Mouse (Mus musculus) limb, embryonic 12.5 days (tissue): ENCODE data around the gene Stam2. TPM values are rescaled to one million over a fixed set of nuclear protein-coding genes. Genes with fewer than 3 reads are reported as not detected.

ENCODE experiments used
- ATAC-seq: fragments of 200-750 bp; cut with Nextera tagmentation; 2 replicates; pipeline ENCODE4 v1.8.0; 2017; ENCODE audit warnings: low read depth, moderate TSS enrichment; ENCODE audit not compliant: insufficient number of reproducible peaks, insufficient read depth, low FRiP score, low TSS enrichment
- H3K27ac ChIP-seq: fragments of 300-500 bp; sonication (generic); 2 replicates; pipeline ENCODE4 v1.5.1; 2016; ENCODE audit warnings: mild to moderate bottlenecking, moderate library complexity
- H3K27me3 ChIP-seq: fragments of 300-500 bp; sonication (generic); 2 replicates; pipeline ENCODE4 v1.6.1; 2016; ENCODE audit warnings: mild to moderate bottlenecking, moderate library complexity
- H3K36me3 ChIP-seq: fragments of 300-500 bp; sonication (generic); 2 replicates; pipeline ENCODE4 v1.6.1; 2016; ENCODE audit warnings: mild to moderate bottlenecking, moderate library complexity
- H3K4me1 ChIP-seq: fragments of 300-500 bp; sonication (generic); replicated peaks from 2 replicates; pipeline ENCODE4 v1.6.1; 2016
- H3K4me2 ChIP-seq: fragments of 300-500 bp; sonication (generic); 2 replicates; pipeline ENCODE4 v1.6.1; 2016; ENCODE audit warnings: mild to moderate bottlenecking, moderate library complexity
- H3K4me3 ChIP-seq: fragments of 300-500 bp; sonication (generic); replicated peaks from 2 replicates; pipeline ENCODE4 v1.5.1; 2016; ENCODE audit warnings: mild to moderate bottlenecking
- H3K9ac ChIP-seq: fragments of 300-500 bp; sonication (generic); replicated peaks from 2 replicates; pipeline ENCODE4 v1.6.1; 2016; ENCODE audit warnings: mild to moderate bottlenecking, moderate library complexity
- H3K9me3 ChIP-seq: fragments of 300-500 bp; sonication (generic); 2 replicates; pipeline ENCODE4 v1.6.1; 2016; ENCODE audit warnings: mild to moderate bottlenecking, moderate library complexity
- WGBS: fragments of 180-500 bp; shearing (Covaris S2); methylation state at CpG from one replicate; pipeline ENCODE4 v1.1.7; 2016; 5-methylcytosine and 5-hydroxymethylcytosine counted together
- polyA plus RNA-seq: library from polyadenylated mRNA; unstranded; fragments of >200 nt; fragmentation: Nextera tagmentation; extraction: Ambion mirVana; gene quantifications from 2 replicates; pipeline ENCODE4 v1.2.1, GENCODE M21; 2016

The Stam2 gene
- polyA plus RNA-seq, 1 experiment from 2014 or later = 29.6 TPM

DNA sequence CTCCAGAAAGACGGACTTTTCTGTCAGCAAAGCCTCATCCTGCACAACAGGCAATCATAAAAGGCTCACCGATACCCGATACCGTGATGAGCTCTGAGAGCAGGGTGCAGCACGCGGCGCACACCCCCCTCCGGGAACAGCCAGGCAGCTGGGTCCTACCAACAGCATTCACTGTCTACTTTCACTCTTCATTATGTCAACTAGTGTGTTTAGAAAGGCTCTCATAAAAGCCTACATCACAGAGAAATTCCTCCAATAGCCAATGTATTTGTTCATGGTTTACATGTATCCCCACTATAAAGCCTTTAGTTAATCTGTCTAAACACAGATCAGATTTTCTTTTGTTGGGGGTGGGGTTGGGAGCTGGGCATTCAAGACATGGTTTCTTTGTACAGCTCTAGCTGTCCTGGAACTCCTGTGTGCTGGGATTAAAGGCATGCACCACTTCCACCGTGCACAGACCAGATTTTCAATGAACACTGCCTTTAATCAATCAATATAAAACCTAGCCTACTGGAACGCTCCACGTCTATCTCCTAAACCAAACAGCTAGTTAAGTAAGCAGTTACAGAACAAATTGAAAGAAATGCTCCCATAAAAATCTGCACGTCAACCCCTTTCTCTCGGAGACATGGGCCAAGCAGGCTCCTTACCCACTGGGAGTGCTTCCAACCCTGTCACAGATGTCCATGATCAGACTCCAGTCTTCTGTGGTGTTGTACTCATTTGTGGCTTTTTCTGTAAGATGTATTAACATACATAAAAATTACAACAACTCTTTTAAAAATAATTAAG lies 21.7 kb downstream of the Stam2 start:
- 43% methylated on average over 13 of the region's 13 CpGs for WGBS
- H3K27ac ChIP-seq = no peak overlapping the region
- no peak overlapping the region for H3K4me3 ChIP-seq
- no peak for ATAC-seq
- H3K9me3 ChIP-seq = no peaks in the 10 kb centered on the region
- no peak overlapping the region for H3K4me2 ChIP-seq
- peaks cover 12% of the 10 kb centered on the region; the same call in 1 of the 2 replicates for H3K36me3 ChIP-seq
- H3K9ac ChIP-seq = no peak overlapping the region
- 0 out of 2 replicates have a peak, but pooled peaks cover 7% of the 10 kb centered on the region for H3K4me1 ChIP-seq
- H3K27me3 ChIP-seq = no peaks in the 10 kb centered on the region

DNA sequence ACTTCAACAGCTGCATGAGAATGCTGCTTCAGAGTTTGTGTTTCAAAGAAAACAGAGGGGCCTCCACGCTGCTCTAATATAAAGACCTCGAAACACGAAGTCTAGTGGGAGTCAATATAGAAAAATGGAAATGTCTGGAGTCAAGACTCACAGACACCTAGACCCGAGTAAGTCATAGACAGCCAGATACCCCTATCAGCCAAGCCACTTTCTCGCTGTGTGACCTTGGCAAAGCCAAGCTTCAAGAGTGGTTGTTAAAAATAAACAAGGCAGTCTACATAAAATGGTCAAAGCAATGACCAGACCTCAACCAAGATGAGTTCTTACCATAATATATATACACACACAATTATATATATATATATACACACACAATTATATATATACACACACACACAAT lies 25.0 kb downstream of the Stam2 start:
- no peaks in the 10 kb centered on the region for H3K9me3 ChIP-seq
- H3K4me3 ChIP-seq = no peak overlapping the region
- H3K4me2 ChIP-seq = no peak overlapping the region
- no peak overlapping the region for H3K9ac ChIP-seq
- no peak overlapping the region for H3K27ac ChIP-seq
- no peaks in the 10 kb centered on the region for H3K27me3 ChIP-seq
- ATAC-seq = no peak
- H3K36me3 ChIP-seq = peaks cover 38% of the 10 kb centered on the region
- H3K4me1 ChIP-seq = 0 out of 2 replicates have a peak, but pooled peaks cover 7% of the 10 kb centered on the region
- 96% methylated on average over 5 of the region's 5 CpGs for WGBS

DNA sequence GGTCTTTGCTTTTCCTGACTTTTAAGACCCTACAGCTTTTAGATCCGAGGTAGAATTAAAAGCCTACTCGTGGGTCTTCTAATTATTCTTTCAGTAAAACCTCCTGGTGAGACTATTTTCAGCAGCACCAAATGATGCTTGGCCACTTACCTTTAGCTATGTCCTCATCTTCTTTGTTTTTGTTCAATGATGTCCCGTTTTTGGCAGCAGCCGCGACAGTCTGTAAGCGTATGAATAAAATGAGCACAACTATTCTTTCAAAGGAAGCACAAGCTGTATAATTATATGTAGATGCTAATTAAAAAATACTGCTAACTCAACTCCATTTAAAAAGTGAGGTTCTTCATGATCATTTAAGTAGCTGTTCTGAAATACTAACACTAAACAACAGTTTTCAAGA lies 26.5 kb downstream of the Stam2 start:
- no peak for ATAC-seq
- 91% methylated on average over 6 of the region's 6 CpGs for WGBS
- Histone ChIP-seq H3K9me3 (no peaks in the 10 kb centered on the region), H3K36me3 (peaks cover 44% of the 10 kb centered on the region), H3K4me1 (0 out of 2 replicates have a peak, but pooled peaks cover 5% of the 10 kb centered on the region), H3K4me2 (no peak overlapping the region), H3K27me3 (no peaks in the 10 kb centered on the region), H3K4me3 (no peak overlapping the region), H3K27ac (no peak overlapping the region), H3K9ac (no peak overlapping the region)

DNA sequence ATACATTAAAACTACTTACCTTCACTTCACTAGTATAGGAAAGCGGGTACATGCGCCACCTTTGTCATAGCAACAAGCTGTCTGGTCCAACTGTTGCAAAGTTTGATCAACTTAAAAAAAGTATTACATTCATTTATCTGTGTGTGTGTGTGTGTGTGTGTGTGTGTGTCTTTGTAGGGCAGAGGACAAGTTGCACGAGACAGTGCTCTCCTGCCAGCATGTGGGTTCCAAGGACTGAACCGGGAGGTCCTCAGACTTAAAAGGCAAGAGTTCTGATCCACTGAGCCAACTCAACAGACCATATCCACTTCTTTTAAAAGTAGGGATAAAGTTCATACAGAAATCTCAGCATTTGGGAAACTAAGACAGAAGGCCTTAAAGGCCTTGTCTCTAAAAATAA lies 28.0 kb downstream of the Stam2 start:
- Histone ChIP-seq H3K4me2 (no peak overlapping the region), H3K36me3 (peaks cover 54% of the 10 kb centered on the region), H3K4me1 (no peaks in the 10 kb centered on the region), H3K9me3 (no peaks in the 10 kb centered on the region), H3K4me3 (no peak overlapping the region), H3K9ac (no peak overlapping the region), H3K27ac (no peak overlapping the region), H3K27me3 (no peaks in the 10 kb centered on the region)
- ATAC-seq = no peak
- 94% methylated on average over 4 of the region's 4 CpGs for WGBS

DNA sequence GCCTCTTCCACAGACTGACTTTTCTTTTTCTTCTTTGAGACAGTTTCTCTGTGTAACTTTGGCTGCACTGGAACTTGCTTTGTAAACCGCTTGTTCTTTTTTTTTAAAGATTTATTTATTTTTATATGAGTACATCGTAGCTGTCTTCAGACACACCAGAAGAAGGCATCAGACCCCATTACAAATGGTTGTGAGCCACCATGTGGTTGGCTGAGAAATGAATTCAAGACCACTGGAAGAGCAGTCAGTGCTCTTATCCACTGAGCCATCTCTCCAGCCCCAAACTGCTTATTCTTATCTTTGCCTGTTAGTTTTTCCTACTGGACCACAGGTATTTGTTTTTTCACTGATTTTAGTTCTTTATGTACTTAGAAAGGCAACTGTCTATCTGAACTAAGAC lies 31.3 kb downstream of the Stam2 start:
- Histone ChIP-seq H3K4me2 (no peak overlapping the region), H3K4me1 (no peaks in the 10 kb centered on the region), H3K9ac (no peak overlapping the region), H3K4me3 (no peak overlapping the region), H3K27ac (no peak overlapping the region), H3K36me3 (peaks cover 66% of the 10 kb centered on the region), H3K27me3 (no peaks in the 10 kb centered on the region), H3K9me3 (no peaks in the 10 kb centered on the region)
- 95% methylated on average over 2 of the region's 2 CpGs for WGBS
- ATAC-seq = no peak

DNA sequence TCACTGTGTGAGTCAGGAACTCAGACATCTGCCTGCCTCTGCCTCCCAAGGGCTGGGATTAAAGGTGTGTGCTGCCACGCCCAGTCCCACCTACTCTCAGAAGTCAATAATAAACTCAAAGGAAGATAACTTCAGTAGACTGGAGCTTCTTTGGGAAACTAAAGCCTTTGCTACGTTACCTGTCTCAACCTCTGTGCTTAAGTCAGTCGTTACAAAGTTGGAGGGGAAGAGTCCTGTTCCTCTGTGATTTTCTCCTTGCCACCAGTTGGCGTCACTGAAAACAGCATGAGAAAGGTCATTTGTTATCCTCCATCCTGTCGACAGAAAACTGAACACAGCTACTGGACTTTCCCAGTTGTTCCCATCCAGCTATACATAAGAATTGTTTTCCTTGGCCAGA lies 32.7 kb downstream of the Stam2 start:
- 94% methylated on average over 5 of the region's 5 CpGs for WGBS

DNA sequence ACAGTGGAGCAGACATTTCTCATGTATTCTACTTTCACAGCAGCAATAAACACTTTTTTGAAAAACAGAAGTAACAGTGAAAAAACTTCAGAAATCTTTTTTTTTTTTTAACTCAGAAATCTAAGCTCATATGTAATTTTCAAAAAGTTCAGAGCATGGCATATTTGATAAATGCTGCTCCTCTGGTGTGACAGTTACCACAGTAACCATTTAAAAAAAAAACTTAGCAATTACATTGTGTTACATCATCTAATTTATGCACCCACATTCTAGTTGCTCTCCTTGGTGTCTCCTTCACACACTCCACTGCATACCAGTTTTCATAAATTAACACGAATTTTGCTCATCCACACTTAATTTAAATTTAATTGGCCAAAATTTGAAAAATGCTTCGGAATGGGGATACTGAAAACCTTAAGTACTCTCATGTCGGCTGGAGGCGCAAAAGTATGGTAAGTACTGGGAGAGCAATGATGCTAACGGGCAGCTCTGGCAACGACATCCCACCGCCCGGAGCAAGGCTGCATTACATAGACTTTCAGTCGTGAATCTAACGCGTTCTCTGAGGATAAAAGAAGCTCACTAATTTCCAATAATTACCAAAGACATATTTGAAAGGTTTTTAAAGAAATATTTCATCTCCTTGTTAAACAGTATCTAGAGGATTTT lies 40.6 kb downstream of the Stam2 start:
- H3K4me2 ChIP-seq = no peak overlapping the region

More for the DNA sequence above, 32.7 kb downstream of the Stam2 start:
- no peak overlapping the region for H3K9ac ChIP-seq
- no peak overlapping the region for H3K4me2 ChIP-seq
- H3K9me3 ChIP-seq = no peaks in the 10 kb centered on the region
- no peak for ATAC-seq
- no peak overlapping the region for H3K27ac ChIP-seq
- peaks cover 61% of the 10 kb centered on the region for H3K36me3 ChIP-seq
- no peaks in the 10 kb centered on the region for H3K4me1 ChIP-seq
- no peaks in the 10 kb centered on the region for H3K27me3 ChIP-seq
- H3K4me3 ChIP-seq = no peak overlapping the region

DNA sequence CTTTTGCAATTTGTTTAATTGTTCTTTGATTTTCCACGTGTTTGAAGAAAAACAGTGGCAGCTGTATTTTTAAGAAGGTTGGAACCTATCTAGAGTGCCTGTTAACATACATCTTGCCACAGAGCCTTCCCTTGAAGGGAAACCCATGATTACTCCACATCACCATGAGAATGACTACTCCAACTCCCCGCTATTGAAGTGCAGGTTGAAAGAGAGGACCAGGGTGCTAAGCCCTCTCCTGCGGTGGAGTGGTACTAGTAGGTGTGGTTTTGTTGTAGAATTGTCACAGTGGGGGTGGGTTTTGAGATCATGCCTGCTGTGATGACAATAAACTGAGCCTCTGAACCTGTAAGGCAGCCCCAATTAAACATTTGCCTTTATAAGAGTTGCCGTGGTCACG lies 41.7 kb downstream of the Stam2 start:
- Histone ChIP-seq H3K27ac (no peak overlapping the region), H3K9ac (no peak overlapping the region), H3K4me1 (no peaks in the 10 kb centered on the region), H3K4me3 (no peak overlapping the region), H3K27me3 (no peaks in the 10 kb centered on the region), H3K4me2 (no peak overlapping the region), H3K9me3 (no peaks in the 10 kb centered on the region), H3K36me3 (peaks cover 33% of the 10 kb centered on the region)
- no peak for ATAC-seq
- 55% methylated on average over 5 of the region's 5 CpGs for WGBS

More for the DNA sequence above, 40.6 kb downstream of the Stam2 start:
- Histone ChIP-seq H3K27ac (no peak overlapping the region), H3K36me3 (peaks cover 45% of the 10 kb centered on the region), H3K4me1 (no peaks in the 10 kb centered on the region), H3K9me3 (no peaks in the 10 kb centered on the region), H3K9ac (no peak overlapping the region), H3K4me3 (no peak overlapping the region), H3K27me3 (no peaks in the 10 kb centered on the region)
- ATAC-seq = no peak
- WGBS = 87% methylated on average over 11 of the region's 11 CpGs

DNA sequence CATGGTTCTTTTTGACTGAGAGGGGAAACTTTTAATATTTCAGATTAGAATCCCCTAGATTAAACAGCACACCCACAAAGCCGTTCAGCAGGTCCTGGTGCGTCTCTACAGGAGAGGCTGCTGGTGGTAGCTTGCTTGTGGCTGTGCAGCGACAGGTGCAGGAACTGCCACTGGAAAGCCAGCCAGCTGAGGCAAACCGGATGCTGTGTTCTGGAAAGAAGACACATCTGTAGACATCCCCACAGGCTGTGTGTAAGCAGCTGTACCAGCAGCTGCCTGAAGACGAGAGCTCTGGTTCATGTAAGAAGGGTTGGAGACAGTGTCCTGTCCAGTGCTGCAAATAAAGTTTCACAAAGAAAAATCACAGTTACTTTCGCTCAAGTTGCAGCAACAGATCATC lies 47.5 kb downstream of the Stam2 start:
- H3K4me1 ChIP-seq = no peaks in the 10 kb centered on the region
- H3K27me3 ChIP-seq = no peaks in the 10 kb centered on the region
- ATAC-seq = no peak

DNA sequence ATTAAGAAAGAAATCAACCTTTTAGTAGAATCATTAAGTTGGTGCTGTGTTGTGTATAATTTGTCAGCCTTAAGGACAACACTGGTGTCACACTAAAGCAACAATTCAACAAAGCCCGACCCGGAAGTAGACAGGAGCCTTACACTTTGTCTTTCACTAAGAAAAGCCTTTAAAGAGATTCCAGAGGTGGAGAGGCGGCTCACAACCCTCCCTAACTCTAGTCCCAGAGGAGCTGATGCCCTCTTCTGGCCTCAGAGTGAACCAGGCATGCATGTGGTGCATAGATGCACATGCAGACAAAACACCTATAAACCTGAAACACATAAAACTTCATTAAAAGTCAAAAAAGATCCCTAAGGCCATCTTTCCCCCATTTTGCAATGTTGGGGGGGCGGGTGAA lies 50.3 kb downstream of the Stam2 start:
- Histone ChIP-seq H3K9ac (no peak overlapping the region), H3K4me3 (no peak overlapping the region), H3K4me2 (no peak overlapping the region), H3K36me3 (peaks cover 12% of the 10 kb centered on the region; the same call in 1 of the 2 replicates), H3K27me3 (no peaks in the 10 kb centered on the region), H3K9me3 (no peaks in the 10 kb centered on the region), H3K4me1 (no peaks in the 10 kb centered on the region), H3K27ac (no peak overlapping the region)
- ATAC-seq = no peak
- WGBS = 70% methylated on average over 4 of the region's 4 CpGs

More for the DNA sequence above, 47.5 kb downstream of the Stam2 start:
- H3K36me3 ChIP-seq = peaks cover 14% of the 10 kb centered on the region
- no peak overlapping the region for H3K4me2 ChIP-seq
- no peak overlapping the region for H3K27ac ChIP-seq
- no peak overlapping the region for H3K9ac ChIP-seq
- no peaks in the 10 kb centered on the region for H3K9me3 ChIP-seq
- no peak overlapping the region for H3K4me3 ChIP-seq
- WGBS = 85% methylated on average over 6 of the region's 6 CpGs

DNA sequence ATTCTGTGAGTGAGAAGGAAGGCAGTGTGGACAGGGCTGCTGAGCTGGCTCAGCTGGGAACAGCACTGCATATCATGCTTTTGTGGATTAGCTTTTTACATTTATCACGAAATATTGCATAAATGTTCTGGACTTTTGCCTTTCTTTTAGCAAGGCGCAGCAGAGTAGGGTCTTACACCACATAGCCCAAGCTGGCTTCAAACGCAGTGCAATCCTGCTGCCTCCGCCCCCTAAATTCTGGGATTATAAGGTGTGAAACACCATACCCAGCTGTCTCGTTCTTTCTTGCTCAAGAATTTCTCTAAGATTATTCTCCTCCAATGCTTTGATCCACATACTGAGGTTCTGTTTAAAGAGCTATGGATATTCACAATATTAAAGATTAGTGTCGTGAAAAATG lies 55.5 kb downstream of the Stam2 start:
- Histone ChIP-seq H3K27ac (no peak overlapping the region), H3K27me3 (no peaks in the 10 kb centered on the region)
- ATAC-seq = no peak

More for the DNA sequence above, 55.5 kb downstream of the Stam2 start:
- no peaks in the 10 kb centered on the region for H3K4me1 ChIP-seq
- no peak overlapping the region for H3K4me2 ChIP-seq
- H3K9me3 ChIP-seq = no peaks in the 10 kb centered on the region
- H3K9ac ChIP-seq = no peak overlapping the region
- no peak overlapping the region for H3K4me3 ChIP-seq
- 76% methylated on average over 6 of the region's 6 CpGs for WGBS
- no peaks in the 10 kb centered on the region for H3K36me3 ChIP-seq
